Mouse (Mus musculus) left cerebral cortex, adult 9 months (tissue): Measurements from ENCODE around the gene Kifc5b.
"Not testable (repeated sequence)": the region's sequence is repeated elsewhere in the genome, so short reads cannot be mapped to it uniquely, and the experiment has no call there.

ENCODE experiments used
- DNase-seq, 2 experiments: peaks; one replicate each; pipeline ENCODE4 v3.0.0; 2022; ENCODE audit warnings: low spot score in 2 of 2

Kifc5b gene

GRCm38 (mm10) chr17:26971247-26971905 lies 54.5 kb downstream of the Kifc5b start:
- no peak for DNase-seq

GRCm38 (mm10) chr17:26972107-26972506 lies 55.2 kb downstream of the Kifc5b start:
- no peak for DNase-seq

- DNase-seq, result peak; percentile 87 to 95
Observed at GRCm38 (mm10) chr17:26972703-26973574, 56.0 kb downstream of the Kifc5b start, which contains the start of gene Zbtb9. TSS of gene Zbtb9 (plus strand) at chr17:26973167.

- no peak for DNase-seq
Observed at GRCm38 (mm10) chr17:26974547-26974946, 57.7 kb downstream of the Kifc5b start.

GRCm38 (mm10) chr17:26975415-26975814 lies 58.5 kb downstream of the Kifc5b start:
- no peak for DNase-seq

- DNase-seq, result not testable (repeated sequence)
Observed at GRCm38 (mm10) chr17:26977354-26977753, 60.5 kb downstream of the Kifc5b start.

- no peak for DNase-seq
Observed at GRCm38 (mm10) chr17:26979426-26979825, 62.5 kb downstream of the Kifc5b start.

- DNase-seq, result no peak
Observed at GRCm38 (mm10) chr17:26981050-26981449, 64.2 kb downstream of the Kifc5b start.
